Comparison of ENCODE assay signal across 8 mouse cellular contexts in the genomic region with DNA sequence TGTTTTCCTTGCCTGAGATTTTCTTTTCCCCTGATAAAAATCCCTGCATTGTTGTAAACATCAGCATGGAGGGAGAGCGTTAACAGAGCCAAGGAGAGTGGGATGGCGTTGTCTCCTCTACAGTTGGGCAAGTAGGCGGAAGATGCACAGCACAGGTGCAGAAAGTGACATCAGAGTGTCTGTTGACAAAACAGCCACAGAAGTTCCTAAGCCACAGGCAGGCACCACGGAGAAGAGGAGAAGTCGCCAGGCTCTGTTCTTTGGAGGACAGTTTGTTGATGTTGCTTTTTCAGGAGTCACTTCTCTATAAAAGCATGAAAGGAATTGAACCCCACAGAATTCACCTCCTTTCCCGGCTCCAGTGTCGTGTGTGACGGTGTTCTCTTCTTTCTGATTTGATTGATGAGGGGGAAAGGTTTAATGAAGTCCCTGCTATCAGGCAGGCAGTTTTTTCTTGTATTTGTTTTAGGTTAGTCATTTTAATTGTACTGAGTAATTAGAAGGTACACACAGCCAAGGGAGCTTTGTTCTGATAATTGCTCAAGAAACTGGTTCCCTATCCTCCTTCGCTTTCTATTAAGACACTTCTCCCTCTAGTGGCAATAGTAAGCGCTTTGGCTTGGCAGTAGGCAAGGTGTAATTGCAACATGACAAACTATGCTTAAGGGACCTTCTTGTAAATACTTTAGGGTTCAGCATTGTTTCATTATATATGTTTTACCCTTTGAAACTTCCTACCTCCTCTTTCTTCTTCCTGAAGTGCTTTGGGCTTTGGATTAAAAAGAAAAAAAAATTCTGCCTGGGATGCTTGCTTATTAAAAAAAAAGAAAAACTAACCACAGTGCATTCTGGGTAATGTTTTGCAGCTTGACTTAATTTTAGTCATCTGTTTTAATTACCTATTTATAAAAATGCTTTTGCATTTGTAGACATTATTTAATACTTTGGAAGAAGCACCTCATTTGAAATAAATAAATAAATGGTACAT.
DNase-seq lines count a peak whose midpoint lies in the region; ATAC-seq and TF ChIP-seq lines count a peak whose summit lies in the region.

No protein-coding gene starts in this region.

- H3K27me3 ChIP-seq in hindbrain, embryonic 11.5 days (ENCODE audit: control insufficient read depth, insufficient read depth, low read length) = peaks cover 8% of the 10 kb centered on the region
- H3K27me3 ChIP-seq in hindbrain, embryonic 10.5 days (ENCODE audit: insufficient read depth, poor library complexity, severe bottlenecking) = peaks cover 98% of the 10 kb centered on the region
- no peaks in the 10 kb centered on the region for H3K27me3 ChIP-seq in E14TG2a.4 (ENCODE audit: insufficient read depth, low read length)
- 0 out of 2 replicates have a peak, but pooled peaks cover 8% of the 10 kb centered on the region for H3K27me3 ChIP-seq in midbrain, embryonic 14.5 days (ENCODE audit: control insufficient read depth, insufficient read depth, low read length)

- peak; percentile 39 for DNase-seq in hindbrain, embryonic 11.5 days (ENCODE audit: low spot score)
- no peak for DNase-seq in hindbrain, embryonic 10.5 days (ENCODE audit: low spot score)
- DNase-seq in embryo, embryonic 10.5 days (ENCODE audit: low spot score) = peak; percentile 68
- DNase-seq in midbrain, embryonic 14.5 days = peak; percentile 77
- no peak for DNase-seq in gastrocnemius, adult 8-10 months (ENCODE audit: low spot score in 2 of 2)
- no peak for DNase-seq in right cerebral cortex, postnatal 25 days
- DNase-seq in gastrocnemius, adult 18-20 months (ENCODE audit: low spot score) = no peak

- no peak overlapping the region for H3K9ac ChIP-seq in hindbrain, embryonic 11.5 days (ENCODE audit: low read depth, low read length)
- no peak overlapping the region for H3K9ac ChIP-seq in midbrain, embryonic 14.5 days (replicated peaks; ENCODE audit: low read length)

- no peak overlapping the region for H3K27ac ChIP-seq in hindbrain, embryonic 11.5 days (ENCODE audit: low read depth, low read length)
- H3K27ac ChIP-seq in hindbrain, embryonic 10.5 days = no peak overlapping the region
- no peak overlapping the region for H3K27ac ChIP-seq in midbrain, embryonic 14.5 days (replicated peaks; ENCODE audit: low read depth, low read length)

- peaks cover 8% of the 10 kb centered on the region for H3K4me1 ChIP-seq in hindbrain, embryonic 11.5 days (replicated peaks; ENCODE audit: control insufficient read depth, insufficient read depth, low read length)
- peaks cover 29% of the 10 kb centered on the region for H3K4me1 ChIP-seq in hindbrain, embryonic 10.5 days (replicated peaks)
- peaks cover 12% of the 10 kb centered on the region for H3K4me1 ChIP-seq in E14TG2a.4 (replicated peaks; ENCODE audit: low read depth, low read length)
- H3K4me1 ChIP-seq in midbrain, embryonic 14.5 days (ENCODE audit: control insufficient read depth, insufficient read depth, low read length) = peaks cover 18% of the 10 kb centered on the region

- H3K4me2 ChIP-seq in hindbrain, embryonic 11.5 days (replicated peaks; ENCODE audit: low read depth, low read length) = no peak overlapping the region
- H3K4me2 ChIP-seq in midbrain, embryonic 14.5 days (ENCODE audit: low read length) = no peak overlapping the region

- H3K36me3 ChIP-seq in hindbrain, embryonic 11.5 days (ENCODE audit: control insufficient read depth, insufficient read depth, low read length) = no peaks in the 10 kb centered on the region
- no peaks in the 10 kb centered on the region for H3K36me3 ChIP-seq in hindbrain, embryonic 10.5 days
- no peaks in the 10 kb centered on the region for H3K36me3 ChIP-seq in E14TG2a.4 (ENCODE audit: insufficient read depth, low read length)
- no peaks in the 10 kb centered on the region for H3K36me3 ChIP-seq in midbrain, embryonic 14.5 days (ENCODE audit: control insufficient read depth, insufficient read depth, low read length)

- ATAC-seq in hindbrain, embryonic 11.5 days (ENCODE audit: low FRiP score) = no peak
- no peak for ATAC-seq in midbrain, embryonic 14.5 days (ENCODE audit: low FRiP score, low TSS enrichment)

- WGBS in hindbrain, embryonic 11.5 days = 45% methylated on average over 10 of the region's 10 CpGs
- whole genome bisulfite sequencing in hindbrain, embryonic 10.5 days = 50% methylated on average over 10 of the region's 10 CpGs
- WGBS in midbrain, embryonic 14.5 days = 70% methylated on average over 10 of the region's 10 CpGs

- no peak overlapping the region for H3K4me3 ChIP-seq in hindbrain, embryonic 11.5 days (ENCODE audit: low read depth, low read length)
- no peak overlapping the region for H3K4me3 ChIP-seq in hindbrain, embryonic 10.5 days
- no peak overlapping the region for H3K4me3 ChIP-seq in E14TG2a.4 (replicated peaks; ENCODE audit: low read length)
- H3K4me3 ChIP-seq in midbrain, embryonic 14.5 days (replicated peaks; ENCODE audit: low read depth, low read length) = no peak overlapping the region

- peak; percentile 71 for TF ChIP-seq CTCF in E14TG2a.4 (conservative IDR thresholded peaks at IDR 0.05; ENCODE audit: low read length)

- no peaks in the 10 kb centered on the region for H3K9me3 ChIP-seq in hindbrain, embryonic 11.5 days (ENCODE audit: control insufficient read depth, low read length)
- no peaks in the 10 kb centered on the region for H3K9me3 ChIP-seq in hindbrain, embryonic 10.5 days
- H3K9me3 ChIP-seq in E14TG2a.4 (ENCODE audit: low read length) = no peaks in the 10 kb centered on the region
- no peaks in the 10 kb centered on the region for H3K9me3 ChIP-seq in midbrain, embryonic 14.5 days (ENCODE audit: control insufficient read depth, low read length)

Comparison
In these comparisons a context has a peak if more than half of its experiments do, and no peak if none do; other contexts are left out.
1. DNase-seq: peak in hindbrain, embryonic 11.5 days (single experiment), embryo, embryonic 10.5 days (single experiment) and midbrain, embryonic 14.5 days (single experiment); none in hindbrain, embryonic 10.5 days (single experiment), gastrocnemius, adult 8-10 months (0 of 2), right cerebral cortex, postnatal 25 days (single experiment) and gastrocnemius, adult 18-20 months (single experiment).